Mouse (Mus musculus): ENCODE measurements around the gene Dmp1. TPM values are rescaled to one million over a fixed set of nuclear protein-coding genes. Genes with fewer than 3 reads are reported as not detected.

Dmp1 gene
- polyA plus RNA-seq (2014; fragmentation: Illumina TruSeq; extraction: RNeasy Lipid Tissue Mini Kit (QIAGEN cat#74804); ENCODE audit: low read depth, low replicate concordance), result not detected

DNA sequence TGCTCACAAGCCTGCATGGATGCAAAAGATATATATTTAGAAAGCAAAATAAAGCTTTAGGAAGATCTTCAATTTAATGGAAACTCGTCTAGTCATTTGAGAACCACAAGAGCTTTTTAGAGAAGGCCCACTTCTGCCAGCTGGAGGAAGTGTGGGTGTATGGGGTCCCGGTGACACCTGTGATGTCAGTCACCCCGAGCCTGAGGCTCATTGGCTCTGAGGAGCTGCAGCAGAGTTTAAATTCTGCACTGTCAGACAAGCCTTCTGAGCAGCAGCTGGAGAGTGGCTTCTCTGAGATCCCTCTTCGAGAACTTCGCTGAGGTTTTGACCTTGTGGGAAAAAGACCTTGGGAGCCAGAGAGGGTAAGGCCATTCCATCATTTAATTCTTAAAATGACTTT lies at the start of gene Dmp1:
Gene Dmp1 (plus strand): TSS at position 263 of the 400 bp plus-strand sequence.

DNA sequence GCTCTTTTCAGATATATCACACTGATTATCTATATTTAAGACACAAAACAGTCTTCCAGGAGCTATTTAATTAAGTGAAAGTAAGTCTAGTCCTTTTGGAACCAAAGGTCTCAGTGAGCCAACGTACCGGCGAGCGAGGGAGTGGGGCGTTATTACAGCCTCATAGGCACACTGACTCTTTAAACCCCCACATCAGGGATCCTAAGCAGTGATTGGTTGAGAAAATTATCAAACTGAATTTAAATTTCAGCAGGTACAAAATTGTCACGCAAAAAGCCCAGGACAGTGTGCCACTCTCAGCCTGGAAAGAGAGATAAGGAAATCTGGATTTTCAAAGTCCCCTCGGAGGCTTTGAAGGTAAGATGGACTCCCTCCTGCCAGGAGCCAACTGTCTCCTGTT lies 32.0 kb upstream of the Dmp1 start, which contains the start of gene Dspp:
Gene Dspp (plus strand): TSS at position 301 of the 400 bp plus-strand sequence.

Other genes starting within 250 kb of the Dmp1 start
- 0.27 TPM for gene Hsd17b13, start 225.2 kb upstream of the Dmp1 start, polyA plus RNA-seq (2014; fragmentation: Illumina TruSeq; extraction: RNeasy Lipid Tissue Mini Kit (QIAGEN cat#74804); ENCODE audit: low read depth, low replicate concordance)
- 13.9 TPM for gene Hsd17b11, start 180.7 kb upstream of the Dmp1 start, polyA plus RNA-seq (2014; fragmentation: Illumina TruSeq; extraction: RNeasy Lipid Tissue Mini Kit (QIAGEN cat#74804); ENCODE audit: low read depth, low replicate concordance)
- gene Nudt9, start 156.3 kb upstream of the Dmp1 start, polyA plus RNA-seq (2014; fragmentation: Illumina TruSeq; extraction: RNeasy Lipid Tissue Mini Kit (QIAGEN cat#74804); ENCODE audit: low read depth, low replicate concordance), result 30.2 TPM
- 1.4 TPM for gene Gm17660, start 125.0 kb upstream of the Dmp1 start, polyA plus RNA-seq (2014; fragmentation: Illumina TruSeq; extraction: RNeasy Lipid Tissue Mini Kit (QIAGEN cat#74804); ENCODE audit: low read depth, low replicate concordance)
- 34.7 TPM for gene Sparcl1, start 88.9 kb upstream of the Dmp1 start, polyA plus RNA-seq (2014; fragmentation: Illumina TruSeq; extraction: RNeasy Lipid Tissue Mini Kit (QIAGEN cat#74804); ENCODE audit: low read depth, low replicate concordance)
- not detected for gene Dspp, start 31.9 kb upstream of the Dmp1 start, polyA plus RNA-seq (2014; fragmentation: Illumina TruSeq; extraction: RNeasy Lipid Tissue Mini Kit (QIAGEN cat#74804); ENCODE audit: low read depth, low replicate concordance)
- gene Ibsp, start 96.6 kb downstream of the Dmp1 start, polyA plus RNA-seq (2014; fragmentation: Illumina TruSeq; extraction: RNeasy Lipid Tissue Mini Kit (QIAGEN cat#74804); ENCODE audit: low read depth, low replicate concordance), result 0.67 TPM
- 0.13 TPM for gene Mepe, start 122.7 kb downstream of the Dmp1 start, polyA plus RNA-seq (2014; fragmentation: Illumina TruSeq; extraction: RNeasy Lipid Tissue Mini Kit (QIAGEN cat#74804); ENCODE audit: low read depth, low replicate concordance)
- 1.4 TPM for gene Spp1, start 232.5 kb downstream of the Dmp1 start, polyA plus RNA-seq (2014; fragmentation: Illumina TruSeq; extraction: RNeasy Lipid Tissue Mini Kit (QIAGEN cat#74804); ENCODE audit: low read depth, low replicate concordance)

Measured in testis, adult 10 weeks (tissue).